Mouse (Mus musculus) limb, embryonic 11.5 days (tissue): ENCODE measurements around the gene Gtf3c5. TPM values are rescaled to one million over a fixed set of nuclear protein-coding genes. Genes with fewer than 3 reads are reported as not detected.

Experiments used
- ATAC-seq: fragments of 200-750 bp; cut with Nextera tagmentation; 2 replicates; pipeline ENCODE4 v1.8.0; 2017; ENCODE audit warnings: low read depth; ENCODE audit not compliant: insufficient number of reproducible peaks, low FRiP score, low TSS enrichment
- DNase-seq: peaks from one replicate; pipeline ENCODE4 v3.0.0-alpha.2; 2015; ENCODE audit warnings: low spot score
- H3K27ac ChIP-seq: fragments of 300-500 bp; sonication (generic); replicated peaks from 2 replicates; pipeline ENCODE4 v1.5.1; 2014; ENCODE audit warnings: low read depth, mild to moderate bottlenecking, low read length
- H3K27me3 ChIP-seq: fragments of 300-500 bp; sonication (generic); 2 replicates; pipeline ENCODE4 v1.6.1; 2014; ENCODE audit warnings: mild to moderate bottlenecking, low read length, mixed read lengths; ENCODE audit not compliant: control insufficient read depth, insufficient read depth
- H3K36me3 ChIP-seq: fragments of 300-500 bp; sonication (generic); 2 replicates; pipeline ENCODE4 v1.6.1; 2014; ENCODE audit warnings: mild to moderate bottlenecking, low read length, moderate library complexity, mixed read lengths; ENCODE audit not compliant: control insufficient read depth, insufficient read depth
- H3K4me1 ChIP-seq: fragments of 300-500 bp; sonication (generic); 2 replicates; pipeline ENCODE4 v1.6.1; 2014; ENCODE audit warnings: low read length, mixed read lengths; ENCODE audit not compliant: control insufficient read depth, insufficient read depth
- H3K4me2 ChIP-seq: fragments of 300-500 bp; sonication (generic); 2 replicates; pipeline ENCODE4 v1.6.1; 2014; ENCODE audit warnings: low read depth, mild to moderate bottlenecking, moderate library complexity; ENCODE audit not compliant: severe bottlenecking
- H3K4me3 ChIP-seq: fragments of 300-500 bp; sonication (generic); 2 replicates; pipeline ENCODE4 v1.5.1; 2014; ENCODE audit warnings: low read depth, low read length
- H3K9ac ChIP-seq: fragments of 300-500 bp; sonication (generic); 2 replicates; pipeline ENCODE4 v1.6.1; 2014; ENCODE audit warnings: mild to moderate bottlenecking, low read length
- H3K9me3 ChIP-seq: fragments of 300-500 bp; sonication (generic); 2 replicates; pipeline ENCODE4 v1.6.1; 2016; ENCODE audit warnings: low read length; ENCODE audit not compliant: control insufficient read depth
- WGBS: fragments of 180-500 bp; shearing (Covaris S2); extraction: QIAGEN DNeasy Blood & Tissue Kit; methylation state at CpG from one replicate; pipeline ENCODE4 v1.1.7; 2014; 5-methylcytosine and 5-hydroxymethylcytosine counted together
- polyA plus RNA-seq: library from polyadenylated mRNA; unstranded; fragments of >200 nt; fragmentation: Nextera tagmentation; extraction: Ambion mirVana; gene quantifications from 2 replicates; pipeline ENCODE4 v1.2.1, GENCODE M21; 2014

The Gtf3c5 gene
- polyA plus RNA-seq, 1 experiment from 2014 or later: 48.6 TPM

DNA sequence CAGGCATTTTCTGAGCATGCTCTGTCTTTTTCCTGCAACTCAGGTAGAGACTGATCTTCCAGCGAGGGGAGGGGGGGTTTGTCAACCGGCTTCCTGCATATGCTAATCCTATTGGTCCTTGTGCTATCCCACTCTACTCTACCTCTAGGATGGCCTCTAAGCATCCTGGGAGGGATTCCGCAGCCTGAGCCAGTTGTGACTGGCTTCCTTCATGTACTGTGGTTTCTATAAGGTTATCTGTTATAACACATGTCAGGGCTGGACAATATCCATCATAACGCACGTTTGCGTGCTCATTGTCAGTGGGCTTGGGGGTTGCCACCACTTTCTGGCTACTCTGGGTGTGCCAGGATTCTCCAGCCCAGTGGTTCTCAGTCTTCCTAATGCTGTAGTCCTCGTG lies 12.5 kb upstream of the Gtf3c5 start:
- H3K27ac ChIP-seq: no peak overlapping the region
- WGBS: 86% methylated on average over 7 of the region's 7 CpGs
- no peaks in the 10 kb centered on the region for H3K36me3 ChIP-seq

GRCm38 (mm10) chr2:28592809-28593208 lies 9.3 kb upstream of the Gtf3c5 start:
- no peaks in the 10 kb centered on the region for H3K27me3 ChIP-seq
- H3K4me1 ChIP-seq: no peaks in the 10 kb centered on the region
- WGBS: 8% methylated on average over 15 of the region's 15 CpGs
- H3K27ac ChIP-seq: no peak overlapping the region
- no peak overlapping the region for H3K9ac ChIP-seq
- H3K4me2 ChIP-seq: no peak overlapping the region
- H3K36me3 ChIP-seq: no peaks in the 10 kb centered on the region
- no peak overlapping the region for H3K4me3 ChIP-seq
- no peaks in the 10 kb centered on the region for H3K9me3 ChIP-seq
- DNase-seq: peak; percentile 79
- ATAC-seq: no peak

More for the DNA sequence above, 12.5 kb upstream of the Gtf3c5 start:
- Histone ChIP-seq H3K27me3 (no peaks in the 10 kb centered on the region), H3K9ac (no peak overlapping the region), H3K9me3 (no peaks in the 10 kb centered on the region), H3K4me2 (no peak overlapping the region), H3K4me1 (no peaks in the 10 kb centered on the region), H3K4me3 (no peak overlapping the region)
- ATAC-seq (no peak), DNase-seq (no peak)

- H3K4me1 ChIP-seq: no peaks in the 10 kb centered on the region
- H3K36me3 ChIP-seq: no peaks in the 10 kb centered on the region
- H3K9me3 ChIP-seq: no peaks in the 10 kb centered on the region
- no peaks in the 10 kb centered on the region for H3K27me3 ChIP-seq
- 77% methylated on average over 2 of the region's 2 CpGs for WGBS
- ATAC-seq: no peak
- H3K4me2 ChIP-seq: no peak overlapping the region
- no peak for DNase-seq
- H3K27ac ChIP-seq: no peak overlapping the region
- H3K9ac ChIP-seq: no peak overlapping the region
- H3K4me3 ChIP-seq: no peak overlapping the region
These were observed 7.9 kb upstream of the Gtf3c5 start for GRCm38 (mm10) chr2:28591479-28591878.

DNA sequence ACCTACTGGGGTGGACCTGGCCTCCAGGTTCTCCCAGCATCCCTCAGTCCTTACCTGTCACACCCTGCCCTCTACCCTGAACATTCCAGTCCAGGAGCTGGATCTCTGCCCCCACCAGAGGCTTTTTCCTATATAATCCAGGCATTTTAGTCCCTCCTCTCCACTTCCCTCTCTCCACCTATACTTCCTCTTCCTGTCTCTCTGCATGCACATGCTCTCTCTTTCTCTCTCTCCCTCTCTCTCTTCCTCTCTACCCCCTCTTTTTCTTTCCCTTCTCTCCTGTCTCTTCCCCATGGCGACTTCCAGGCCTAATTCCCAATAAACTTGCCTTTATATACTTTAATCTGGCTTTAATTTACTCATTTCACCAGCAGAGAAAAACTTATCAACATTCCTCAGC lies 5.0 kb upstream of the Gtf3c5 start:
- H3K27ac ChIP-seq: no peak overlapping the region
- no peak for DNase-seq
- H3K4me3 ChIP-seq: no peak overlapping the region
- H3K9ac ChIP-seq: no peak overlapping the region
- no peak overlapping the region for H3K4me2 ChIP-seq
- no peaks in the 10 kb centered on the region for H3K4me1 ChIP-seq
- no peaks in the 10 kb centered on the region for H3K9me3 ChIP-seq
- no peak for ATAC-seq
- no peaks in the 10 kb centered on the region for H3K36me3 ChIP-seq
- WGBS: 19% methylated on average over 1 of the region's 1 CpGs
- H3K27me3 ChIP-seq: no peaks in the 10 kb centered on the region

- WGBS: 52% methylated on average over 2 of the region's 2 CpGs
- Histone ChIP-seq H3K36me3 (no peaks in the 10 kb centered on the region), H3K4me2 (no peak overlapping the region), H3K27me3 (no peaks in the 10 kb centered on the region), H3K9ac (no peak overlapping the region), H3K4me3 (no peak overlapping the region), H3K9me3 (no peaks in the 10 kb centered on the region), H3K27ac (no peak overlapping the region), H3K4me1 (peaks cover 3% of the 10 kb centered on the region; the same call in 1 of the 2 replicates)
- ATAC-seq (no peak), DNase-seq (no peak)
These were observed 2.2 kb upstream of the Gtf3c5 start for GRCm38 (mm10) chr2:28585730-28586129.

DNA sequence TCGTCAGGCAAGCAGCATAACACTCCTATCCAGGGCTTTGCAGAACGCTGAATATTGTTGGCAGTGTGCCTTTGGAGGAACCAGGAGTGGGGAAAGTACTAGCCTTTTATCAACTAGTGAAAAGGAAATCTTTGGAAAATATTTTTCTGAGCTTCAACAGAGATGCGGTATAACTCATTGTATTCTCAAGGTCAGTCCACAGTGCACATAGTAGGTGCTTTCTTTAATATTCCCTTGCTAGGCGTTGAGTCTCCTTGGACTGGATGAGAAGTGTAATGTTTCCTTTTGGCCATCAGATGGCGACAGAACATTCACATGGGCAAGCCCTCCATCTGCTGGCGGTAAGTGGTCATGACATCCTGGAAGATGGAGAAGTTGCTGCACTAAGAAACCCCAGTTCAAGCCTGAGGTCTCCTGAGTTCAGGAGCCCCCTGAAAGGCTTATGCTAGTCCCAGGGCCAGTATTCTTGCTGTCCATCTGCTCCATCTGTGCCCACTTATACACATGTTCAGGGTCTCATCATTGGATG lies 1.6 kb upstream of the Gtf3c5 start:
- peaks cover 3% of the 10 kb centered on the region; the same call in 1 of the 2 replicates for H3K4me1 ChIP-seq
- no peaks in the 10 kb centered on the region for H3K36me3 ChIP-seq
- no peak overlapping the region for H3K4me3 ChIP-seq
- no peak for ATAC-seq
- no peak overlapping the region for H3K4me2 ChIP-seq
- H3K9ac ChIP-seq: no peak overlapping the region
- 21% methylated on average over 6 of the region's 6 CpGs for WGBS
- H3K27ac ChIP-seq: no peak overlapping the region
- no peaks in the 10 kb centered on the region for H3K27me3 ChIP-seq
- peak; percentile 84 for DNase-seq
- no peaks in the 10 kb centered on the region for H3K9me3 ChIP-seq

- H3K36me3 ChIP-seq: peaks cover 5% of the 10 kb centered on the region; the same call in 1 of the 2 replicates
- peaks cover 3% of the 10 kb centered on the region; the same call in 1 of the 2 replicates for H3K4me1 ChIP-seq
- WGBS: under 1% methylated on average over 56 of the region's 56 CpGs
- DNase-seq: peak; percentile 94
- H3K9ac ChIP-seq: peak overlapping the region; percentile 82
- peak; percentile 77 for ATAC-seq
- H3K27ac ChIP-seq: peak overlapping the region; percentile 73
- H3K27me3 ChIP-seq: no peaks in the 10 kb centered on the region
- H3K4me3 ChIP-seq: peak overlapping the region; percentile 81
- peak overlapping the region; percentile 53 for H3K4me2 ChIP-seq
- no peaks in the 10 kb centered on the region for H3K9me3 ChIP-seq
These were observed 751 bp downstream of the Gtf3c5 start for GRCm38 (mm10) chr2:28582647-28583353.

DNA sequence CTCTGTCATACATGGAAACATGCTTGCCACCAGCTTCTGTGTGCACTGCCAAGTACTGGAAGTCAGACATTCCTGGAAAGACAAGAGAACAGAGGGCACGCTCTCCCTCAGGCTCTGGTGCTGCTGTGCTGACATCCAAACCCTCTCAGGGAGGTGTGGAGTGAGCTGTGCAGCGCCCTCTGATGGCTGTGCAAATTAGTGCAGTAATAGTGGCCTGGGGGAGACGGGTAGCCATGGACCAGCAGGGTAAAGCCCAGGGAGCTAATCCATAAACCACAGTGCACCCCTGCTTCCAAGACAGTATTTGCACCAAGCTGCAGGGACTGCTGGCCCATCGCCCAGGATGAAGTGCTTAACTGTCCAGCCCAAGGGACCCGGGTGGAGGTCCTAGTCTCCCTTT lies 5.5 kb downstream of the Gtf3c5 start:
- Histone ChIP-seq H3K27ac (no peak overlapping the region), H3K9ac (no peak overlapping the region), H3K36me3 (peaks cover 29% of the 10 kb centered on the region), H3K4me2 (no peak overlapping the region), H3K4me3 (no peak overlapping the region), H3K27me3 (no peaks in the 10 kb centered on the region), H3K9me3 (no peaks in the 10 kb centered on the region), H3K4me1 (peaks cover 3% of the 10 kb centered on the region; the same call in 1 of the 2 replicates)
- no peak for ATAC-seq
- WGBS: 79% methylated on average over 5 of the region's 5 CpGs
- peak; percentile 47 for DNase-seq
